Mouse (Mus musculus) brain, embryonic 14.5 days (tissue): ENCODE results near the gene Aamp.

Experiments used
- CTCF ChIP-seq: fragments of 200-500 bp; IDR thresholded peaks from 2 replicates; pipeline ENCODE4 v1.5.1; 2012; ENCODE audit warnings: inconsistent platforms, mild to moderate bottlenecking, moderate library complexity, borderline replicate concordance; ENCODE audit not compliant: insufficient read depth, insufficient read length; ENCODE audit errors: extremely low read depth
- POLR2A ChIP-seq: fragments of 200-500 bp; IDR thresholded peaks from 2 replicates; pipeline ENCODE4 v1.6.1; 2012; ENCODE audit warnings: mild to moderate bottlenecking, inconsistent platforms, borderline replicate concordance; ENCODE audit not compliant: poor library complexity, insufficient read depth, insufficient read length, severe bottlenecking; ENCODE audit errors: extremely low read depth

GRCm38 (mm10) chr1:74288327-74288726 is 3.8 kb upstream of the Aamp start:
- TF ChIP-seq CTCF (no peak), POLR2A (no peak)
